Mouse (Mus musculus) embryonic fibroblast, embryonic 13.5 days (primary cell): ENCODE data around the gene Tmem107.

Source experiments
- CTCF ChIP-seq: IDR thresholded peaks from 2 replicates; pipeline ENCODE4 v1.5.1; 2011; ENCODE audit warnings: mild to moderate bottlenecking, control low read depth, low read length, moderate library complexity, borderline replicate concordance; ENCODE audit not compliant: insufficient read depth
- POLR2A ChIP-seq: IDR thresholded peaks from 2 replicates; pipeline ENCODE4 v1.6.1; 2011; ENCODE audit warnings: low read depth, mild to moderate bottlenecking, control low read depth, low read length, moderate library complexity

- TF ChIP-seq CTCF (no peak), POLR2A (no peak; the same call in none of the 2 replicates)
Measured at GRCm38 (mm10) chr11:69099915-69100345, 29.3 kb downstream of the Tmem107 start.
